Mouse (Mus musculus) kidney, adult 2 months (tissue): Measurements from ENCODE around the gene Ldb3.

Experiments
- CTCF ChIP-seq: fragments of 200-500 bp; conservative IDR thresholded peaks from 2 replicates; pipeline ENCODE4 v1.5.1; 2011; ENCODE audit warnings: low read depth, mild to moderate bottlenecking, control low read depth, low read length, moderate library complexity, mixed read lengths; ENCODE audit not compliant: insufficient read depth, insufficient read length
- POLR2A ChIP-seq: fragments of 200-500 bp; IDR thresholded peaks from one replicate; pipeline ENCODE4 v1.6.1; 2011; ENCODE audit warnings: low read depth, low read length, control low read depth

GRCm38 (mm10) chr14:34599941-34600340 is 11.5 kb upstream of the Ldb3 start, which contains the start of gene Opn4:
- TF ChIP-seq POLR2A (no peak), CTCF (no peak)
